Mouse (Mus musculus) cerebellum, adult 2 months (tissue): ENCODE data around the gene Ank3.

Source experiments
- CTCF ChIP-seq: fragments of 200-500 bp; IDR thresholded peaks from 2 replicates; pipeline ENCODE4 v1.5.1; 2011; ENCODE audit warnings: low read depth, mild to moderate bottlenecking, control low read depth, low read length, moderate library complexity, borderline replicate concordance; ENCODE audit not compliant: insufficient read depth
- POLR2A ChIP-seq: fragments of 200-500 bp; IDR thresholded peaks from 2 replicates; pipeline ENCODE4 v1.6.1; 2011; ENCODE audit warnings: low read length, control low read depth, borderline replicate concordance; ENCODE audit not compliant: insufficient read depth

- no peak for TF ChIP-seq CTCF
- TF ChIP-seq POLR2A: no peak
Observed at GRCm38 (mm10) chr10:69923801-69924200, 525.2 kb downstream of the Ank3 start.
